Mouse (Mus musculus): ENCODE data around the gene Nanos1.

- TF ChIP-seq CEBPB (IDR thresholded peaks at IDR 0.05; ENCODE audit: insufficient read depth, poor library complexity, severe bottlenecking) (no peak), POLR2A (IDR thresholded peaks at IDR 0.05; ENCODE audit: insufficient read length, low read depth) (peak; percentile 17), USF1 (IDR thresholded peaks at IDR 0.05; ENCODE audit: low read depth) (no peak), SRF (IDR thresholded peaks at IDR 0.05; ENCODE audit: control insufficient read depth, insufficient read length, low read depth) (no peak), MYOD1 (IDR thresholded peaks at IDR 0.05; ENCODE audit: control insufficient read depth in 1 of 3, insufficient read length in 2 of 3, low read depth in 2 of 3) (no peak), TCF12 (IDR thresholded peaks at IDR 0.05; ENCODE audit: insufficient read depth, poor library complexity, severe bottlenecking) (no peak), MAX (IDR thresholded peaks at IDR 0.05; ENCODE audit: low read depth) (no peak)
These were observed 658 bp downstream of the Nanos1 start for GRCm38 (mm10) chr19:60756192-60757098.
